Mouse (Mus musculus): ENCODE measurements around the gene Sertad1.

DNA sequence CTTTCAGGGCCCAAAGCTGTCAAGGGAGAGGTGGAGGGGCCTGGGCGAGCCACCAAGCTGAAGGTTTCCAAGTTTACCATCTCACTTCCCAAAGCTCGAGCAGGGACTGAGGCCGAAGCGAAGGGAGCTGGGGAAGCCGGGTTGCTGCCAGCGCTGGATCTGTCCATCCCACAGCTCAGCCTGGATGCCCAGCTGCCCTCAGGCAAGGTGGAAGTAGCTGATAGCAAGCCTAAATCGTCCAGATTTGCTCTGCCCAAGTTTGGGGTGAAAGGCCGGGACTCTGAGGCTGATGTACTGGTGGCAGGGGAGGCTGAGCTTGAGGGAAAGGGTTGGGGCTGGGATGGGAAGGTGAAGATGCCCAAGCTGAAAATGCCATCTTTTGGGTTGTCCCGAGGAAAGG, 31.6 kb downstream of the Sertad1 start:
- TF ChIP-seq USF1 (IDR thresholded peaks at IDR 0.05; ENCODE audit: low read depth): no peak
- TF ChIP-seq POLR2A (IDR thresholded peaks at IDR 0.05; ENCODE audit: insufficient read length, low read depth): no peak
- no peak for TF ChIP-seq SRF (IDR thresholded peaks at IDR 0.05; ENCODE audit: control insufficient read depth, insufficient read length, low read depth)
- no peak for TF ChIP-seq REST (IDR thresholded peaks at IDR 0.05; ENCODE audit: insufficient read depth, insufficient read length)
- TF ChIP-seq E2F4 (IDR thresholded peaks at IDR 0.05; ENCODE audit: insufficient read depth): no peak
- no peak for TF ChIP-seq TCF12 (IDR thresholded peaks at IDR 0.05; ENCODE audit: insufficient read depth, poor library complexity, severe bottlenecking)
- no peak for TF ChIP-seq MAX (IDR thresholded peaks at IDR 0.05; ENCODE audit: low read depth)

All from myocyte (in vitro differentiated cells).